Mouse (Mus musculus) spleen, adult 2 months (tissue): Measurements from ENCODE around the gene Trp53i11.
A peak's percentile ranks its signal among the peaks of the same experiment; 100 is the strongest.

Experiments used
- CTCF ChIP-seq: fragments of 200-500 bp; IDR thresholded peaks from 2 replicates; pipeline ENCODE4 v1.5.1; 2011; ENCODE audit warnings: mild to moderate bottlenecking, inconsistent platforms; ENCODE audit not compliant: insufficient read depth, insufficient read length, insufficient replicate concordance; ENCODE audit errors: extremely low read depth
- POLR2A ChIP-seq: fragments of 200-500 bp; IDR thresholded peaks from 2 replicates; pipeline ENCODE4 v1.6.1; 2011; ENCODE audit warnings: low read depth, low read length, inconsistent platforms

GRCm38 (mm10) chr2:93198846-93199245 is 11.5 kb downstream of the Trp53i11 start:
- TF ChIP-seq CTCF (peak; percentile 85; the same call in 1 of the 2 replicates), POLR2A (no peak)
